Mouse (Mus musculus): ENCODE data around the gene Hhatl. TPM values are rescaled to one million over a fixed set of nuclear protein-coding genes. Genes with fewer than 3 reads are reported as not detected.

The Hhatl gene
- 1 to 10 TPM; 7.5 to 8.3 TPM for total RNA-seq (2021)
- long read RNA-seq, experiment 1, transcript Hhatl-201 (12 exons, 1,870 nt), result major isoform, 5 of 7 reads
- long read RNA-seq, experiment 1, partial matches to known transcripts, result 1 of 7 reads
- long read RNA-seq, experiment 1, other reads (novel, unspliced or antisense), result 1 of 7 reads
- long read RNA-seq, experiment 2, partial matches to known transcripts, result 5 of 16 reads
- long read RNA-seq, experiment 2, other reads (novel, unspliced or antisense), result 10 of 16 reads

GRCm38 (mm10) chr9:121791757-121792521, at the start of gene Hhatl:
Hhatl (minus strand) TSS chr9:121792507.
- no peak for DNase-seq (ENCODE audit: low spot score in 2 of 2)

GRCm38 (mm10) chr9:121839622-121839965, 47.3 kb upstream of the Hhatl start:
- no peak for DNase-seq (ENCODE audit: low spot score in 2 of 2)

DNA sequence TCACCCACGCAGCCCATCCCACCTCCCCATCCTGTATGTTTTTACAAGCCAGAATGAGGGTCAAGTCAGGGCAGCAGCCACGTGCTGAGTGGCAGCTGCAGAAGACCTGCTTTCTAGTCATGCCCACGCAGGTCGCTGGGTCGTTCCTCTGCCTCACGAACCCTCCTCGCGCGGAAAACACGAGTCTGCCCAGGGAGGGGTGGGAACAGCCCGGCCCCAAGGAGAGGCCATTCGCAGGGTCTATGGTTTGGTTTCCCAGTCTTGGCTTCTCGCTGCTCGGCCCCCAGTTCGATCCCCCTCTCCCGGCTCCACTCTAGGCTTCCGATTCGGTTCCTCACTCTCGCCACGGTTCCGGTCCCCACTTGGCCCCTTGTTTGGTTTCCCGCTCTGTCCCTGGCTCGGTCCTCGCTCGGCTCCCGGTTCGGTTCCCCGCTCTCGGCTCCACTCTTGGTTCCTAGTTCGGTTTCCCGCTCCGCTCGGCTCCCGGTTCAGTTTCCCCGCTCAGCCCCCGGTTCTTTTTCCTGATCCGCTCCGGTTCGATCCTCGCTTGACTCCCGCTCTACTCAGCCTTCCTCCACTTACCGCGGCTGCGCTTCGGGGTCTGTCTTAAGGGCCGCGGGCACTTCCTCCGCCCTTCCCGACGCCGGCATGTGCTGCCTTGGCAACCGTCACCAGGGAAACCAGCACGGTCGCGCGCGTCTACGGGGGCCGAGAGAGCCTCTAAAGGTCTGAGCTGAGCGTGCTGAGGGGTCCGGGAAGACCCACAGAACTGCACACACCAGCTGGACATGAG, 46.7 kb upstream of the Hhatl start, which contains the start of gene Ccdc13:
Gene Ccdc13, minus strand, starts transcription at position 633 of the 793 bp plus-strand sequence.
- peak; percentile 77 to 86 for DNase-seq (ENCODE audit: low spot score in 2 of 2)

- no peak for DNase-seq (ENCODE audit: low spot score in 2 of 2)
Observed at GRCm38 (mm10) chr9:121838008-121838407, 45.7 kb upstream of the Hhatl start.

- no peak for DNase-seq (ENCODE audit: low spot score in 2 of 2)
Observed at GRCm38 (mm10) chr9:121833825-121834224, 41.5 kb upstream of the Hhatl start.

DNA sequence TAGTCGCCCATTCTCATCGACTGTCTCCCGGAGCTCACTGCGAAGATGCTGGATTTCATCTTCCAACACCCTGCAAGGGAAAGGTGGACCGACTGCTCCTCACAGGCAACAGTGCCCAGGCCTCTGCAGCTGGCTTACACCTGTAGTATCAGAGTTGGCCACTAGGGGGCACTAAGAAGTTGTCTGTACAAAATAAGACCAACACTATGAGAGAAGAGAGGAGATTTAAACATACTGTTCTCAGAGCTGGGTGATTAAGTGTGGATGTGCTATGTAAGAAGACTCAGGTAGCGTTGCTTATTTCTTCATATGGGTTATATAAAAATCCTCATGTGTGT, 38.6 kb upstream of the Hhatl start:
- peak; percentile 81 to 86 for DNase-seq (ENCODE audit: low spot score in 2 of 2)

GRCm38 (mm10) chr9:121830243-121830955, 38.1 kb upstream of the Hhatl start:
- DNase-seq (ENCODE audit: low spot score in 2 of 2), result peak in 1 of 2 experiments; percentile 42

DNA sequence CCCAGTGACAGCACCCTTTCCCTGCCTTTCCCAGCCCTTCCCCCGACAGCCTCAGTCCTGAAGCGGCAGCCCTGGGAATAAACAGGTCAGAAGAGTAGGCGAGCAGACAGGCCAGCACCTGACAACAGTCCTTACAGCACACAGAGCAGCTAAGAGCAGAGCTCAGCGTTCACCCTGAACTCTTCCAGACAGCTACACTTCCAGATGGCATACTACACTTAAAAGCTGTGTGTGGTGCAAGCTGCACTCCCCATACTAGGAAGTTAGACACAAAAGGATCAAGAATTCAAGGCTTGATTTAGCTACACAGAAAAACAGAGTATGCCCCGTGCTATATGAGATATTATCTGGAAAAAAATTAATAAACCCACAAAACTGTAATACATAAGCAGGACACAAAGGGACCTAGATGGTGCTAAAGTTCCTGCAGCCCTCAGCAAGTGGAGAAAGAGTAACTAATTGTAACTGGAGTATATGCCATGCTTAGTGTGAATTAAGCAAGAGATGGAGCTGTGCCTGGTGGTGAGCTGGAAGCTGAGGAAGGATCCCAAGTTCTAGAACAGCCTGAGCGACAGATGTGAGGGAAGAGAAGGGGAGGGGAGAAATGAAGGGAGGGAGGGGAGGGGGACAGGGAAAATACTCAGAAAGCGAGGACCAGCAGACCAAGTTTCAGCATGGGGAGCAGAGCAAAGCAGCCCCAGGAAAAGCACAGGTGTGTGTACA, 37.1 kb upstream of the Hhatl start:
- no peak for DNase-seq (ENCODE audit: low spot score in 2 of 2)

- no peak for DNase-seq (ENCODE audit: low spot score in 2 of 2)
Observed at GRCm38 (mm10) chr9:121828314-121828713, 36.0 kb upstream of the Hhatl start.

DNA sequence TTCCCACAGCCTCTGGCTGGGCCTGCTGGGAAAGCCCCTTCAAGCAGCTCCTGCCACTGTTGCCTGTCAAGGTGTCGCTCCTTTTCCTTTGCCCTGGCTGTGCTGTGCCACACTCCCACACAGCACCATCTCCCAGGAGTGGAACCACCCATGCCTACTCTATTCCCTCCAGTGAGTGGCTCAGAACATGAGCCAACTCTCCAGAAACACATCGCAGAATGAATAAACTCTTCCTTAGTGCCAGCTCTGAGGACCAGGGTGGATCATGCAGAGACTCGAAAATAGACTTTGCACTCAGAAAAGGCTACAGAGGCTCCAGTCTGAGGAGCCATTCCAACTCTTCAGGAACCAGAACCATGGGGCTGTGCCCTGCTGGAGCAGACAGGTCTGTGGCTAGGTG, 34.0 kb upstream of the Hhatl start:
- DNase-seq (ENCODE audit: low spot score in 2 of 2), result no peak

DNA sequence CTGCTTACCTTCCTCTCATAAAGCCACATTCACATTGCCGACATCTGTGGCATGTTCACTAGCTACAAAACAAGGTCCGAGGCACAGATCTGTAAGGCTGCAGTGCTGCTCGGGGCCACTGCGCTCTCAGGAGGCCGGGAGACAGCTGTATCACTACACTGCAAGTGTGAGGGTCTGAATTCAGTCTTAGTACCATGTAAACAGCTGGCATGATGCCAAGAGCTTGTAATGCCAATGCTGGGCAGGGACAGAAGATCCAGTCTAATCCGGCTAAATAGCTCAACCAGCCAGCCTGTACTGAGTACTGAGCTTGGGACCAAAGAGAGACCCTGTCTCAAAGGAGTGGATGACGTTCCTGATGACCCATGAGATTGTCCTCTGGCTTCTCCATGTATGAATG, 31.7 kb upstream of the Hhatl start:
- no peak for DNase-seq (ENCODE audit: low spot score in 2 of 2)

GRCm38 (mm10) chr9:121823051-121823450, 30.7 kb upstream of the Hhatl start:
- no peak for DNase-seq (ENCODE audit: low spot score in 2 of 2)

DNA sequence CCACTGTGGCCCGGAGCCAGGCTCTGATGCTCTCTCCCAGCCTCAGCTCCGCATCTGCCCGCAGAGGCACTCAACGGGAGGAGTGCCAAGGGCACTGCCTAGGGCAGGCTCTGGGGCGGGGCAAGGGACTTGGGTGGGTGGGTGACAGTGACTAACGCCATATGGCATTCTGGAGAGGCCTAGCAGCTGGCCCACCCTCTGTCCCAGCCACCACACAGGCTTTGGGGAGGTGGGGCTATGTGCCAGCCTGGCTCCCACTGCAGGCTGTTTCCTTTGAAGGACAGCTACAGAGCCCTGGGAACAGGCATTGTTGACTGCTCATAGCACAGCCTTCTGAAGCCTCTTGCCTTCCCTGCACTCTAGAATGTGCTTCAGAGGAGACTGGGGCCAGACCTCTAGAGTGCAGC, 30.3 kb upstream of the Hhatl start:
- peak; percentile 64 to 72 for DNase-seq (ENCODE audit: low spot score in 2 of 2)

DNA sequence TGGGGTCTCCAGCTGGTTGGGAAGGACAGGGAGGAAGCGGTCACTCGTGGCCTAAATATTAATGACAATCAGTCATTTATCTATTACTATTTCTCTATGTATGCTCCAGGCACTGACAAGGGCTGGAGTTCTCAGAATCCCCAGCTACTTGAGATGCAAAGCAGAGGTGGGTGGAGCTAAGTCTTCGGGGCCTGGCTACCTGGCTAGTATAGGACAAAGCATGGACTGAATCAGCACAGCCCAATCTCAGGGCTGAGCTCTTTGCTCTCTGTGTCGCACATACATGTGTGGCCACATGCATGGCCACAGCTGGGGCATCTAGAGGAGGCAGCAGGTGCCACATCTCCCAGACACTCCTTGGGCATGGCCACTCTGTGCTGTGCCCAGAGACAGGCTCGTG, 28.5 kb upstream of the Hhatl start:
- no peak for DNase-seq (ENCODE audit: low spot score in 2 of 2)

DNA sequence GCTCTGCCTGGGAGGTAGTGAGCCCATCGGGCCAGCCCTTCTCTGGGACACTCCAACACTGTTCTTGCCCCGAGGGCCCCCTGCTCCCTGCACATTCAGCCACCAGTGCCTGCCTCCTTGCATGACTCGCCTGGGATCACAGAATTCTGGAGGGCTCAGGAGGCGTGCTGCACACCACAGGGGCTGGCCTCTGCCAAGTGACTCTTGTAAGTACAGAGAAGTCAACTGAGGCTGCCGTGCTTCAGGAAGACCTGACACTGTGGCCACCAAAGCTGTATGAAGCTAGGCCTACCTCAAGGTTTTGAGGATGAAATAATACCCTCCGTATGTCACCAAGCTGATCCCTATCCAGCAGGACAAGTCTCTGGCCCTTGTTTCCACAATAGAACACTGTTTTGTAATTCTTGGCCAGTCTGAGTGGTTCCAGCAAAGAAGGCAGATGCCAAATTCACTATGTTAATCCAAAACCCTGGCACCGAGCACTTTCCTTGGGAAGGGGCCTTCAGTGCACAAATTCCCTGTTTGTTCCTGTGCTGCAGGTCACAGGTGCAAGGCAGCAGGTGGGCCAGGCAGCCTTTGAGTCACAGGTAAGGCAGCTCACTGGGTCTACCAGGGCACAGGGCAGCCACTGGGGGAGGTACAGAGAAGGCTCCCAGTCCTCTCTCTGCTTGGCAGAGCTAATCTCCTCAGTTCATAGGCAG, 27.6 kb upstream of the Hhatl start:
- DNase-seq (ENCODE audit: low spot score in 2 of 2), result no peak

GRCm38 (mm10) chr9:121819073-121819770, 26.9 kb upstream of the Hhatl start:
- no peak for DNase-seq (ENCODE audit: low spot score in 2 of 2)

DNA sequence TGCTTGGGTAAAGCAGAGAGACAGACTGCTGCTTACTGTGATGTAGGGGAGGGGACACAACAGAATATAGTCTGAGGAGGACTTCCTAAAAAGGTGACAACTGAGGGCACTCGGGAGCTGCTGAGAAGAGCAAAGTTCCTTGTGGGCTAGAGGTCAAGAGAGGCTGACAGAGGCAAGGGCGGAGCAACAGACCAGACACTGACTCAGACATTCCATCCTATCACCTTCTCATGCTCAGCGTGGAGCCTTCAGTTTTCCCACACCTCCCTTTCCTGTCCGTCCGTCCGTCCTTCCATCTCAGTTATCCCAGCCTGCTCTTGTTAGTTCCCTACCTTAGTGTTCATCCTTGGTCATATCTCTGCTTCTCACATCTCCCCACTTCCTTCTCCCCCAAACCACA, 22.9 kb upstream of the Hhatl start:
- DNase-seq (ENCODE audit: low spot score in 2 of 2), result no peak

GRCm38 (mm10) chr9:121810081-121810821, 17.9 kb upstream of the Hhatl start:
- DNase-seq (ENCODE audit: low spot score in 2 of 2), result peak; percentile 69 to 79

DNA sequence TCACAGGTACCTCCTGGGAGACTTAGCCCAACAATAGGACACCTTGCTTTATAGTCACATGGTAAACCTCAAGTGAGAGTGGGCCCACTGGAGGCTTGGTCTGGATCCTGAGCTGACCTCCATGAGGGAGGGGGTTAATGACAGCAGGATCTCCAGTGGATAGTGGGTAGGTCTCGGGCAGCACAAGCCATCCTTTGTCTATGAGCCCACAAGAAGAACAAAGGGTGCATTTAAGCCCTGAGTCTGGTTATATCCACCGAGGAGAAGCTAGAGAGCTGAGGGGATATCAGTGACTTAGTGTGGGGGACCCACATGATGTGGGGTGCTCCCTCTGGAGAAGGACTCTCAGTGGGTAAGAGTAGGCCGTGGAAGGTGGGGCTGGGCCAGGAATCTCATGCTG, 16.2 kb upstream of the Hhatl start:
- DNase-seq (ENCODE audit: low spot score in 2 of 2), result no peak
